Mouse (Mus musculus): ENCODE measurements around the gene Tmem186.
A peak's percentile ranks its signal among the peaks of the same experiment; 100 is the strongest.

- TF ChIP-seq CTCF (IDR thresholded peaks at IDR 0.05; ENCODE audit: insufficient read depth, low read length) (no peak), POLR2A (IDR thresholded peaks at IDR 0.05; ENCODE audit: borderline replicate concordance, extremely low read depth, low read depth, low read length) (peak; percentile 96)
Measured at GRCm38 (mm10) chr16:8671551-8672349, 34.2 kb upstream of the Tmem186 start, which contains the start of gene Carhsp1.

Data from lung, adult 2 months (tissue).